Comparison of ENCODE assay signal across 45 mouse cellular contexts in the genomic region with DNA sequence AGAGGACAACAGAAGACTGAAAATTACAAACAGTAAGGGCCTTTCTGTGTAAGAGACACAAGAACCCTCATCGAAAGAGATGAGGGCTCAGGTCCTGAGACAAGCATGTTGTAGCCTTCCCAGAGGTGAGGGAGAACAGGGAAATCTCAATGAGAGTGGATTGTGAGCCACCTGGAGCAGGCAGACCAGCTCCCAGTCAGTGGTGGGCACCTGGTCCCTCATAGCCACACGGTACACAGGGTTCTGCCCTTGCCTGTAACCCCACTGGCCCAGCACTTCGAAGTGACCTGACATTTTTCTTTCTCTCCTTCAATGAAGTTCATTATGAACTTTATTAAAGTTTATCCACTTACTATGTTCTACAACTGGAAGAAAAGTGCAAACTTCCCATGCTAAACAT. TPM values are rescaled to one million over a fixed set of nuclear protein-coding genes. Genes with fewer than 3 reads are reported as not detected.
"Had no signal": no experiment of that assay in that cellular context is flagged by ENCODE, and none has a peak within 500 bp of the region (broad histone marks: within the 10 kb centered on the region; RNA-seq: fewer than 3 reads in every experiment).

No protein-coding gene starts in this region.

- H3K4me1 ChIP-seq: limb, embryonic 10.5 days; limb, embryonic 12.5 days; limb, embryonic 13.5 days; limb, embryonic 15.5 days; liver, embryonic 12.5 days; liver, embryonic 13.5 days; liver, embryonic 15.5 days; lung, embryonic 15.5 days; megakaryocyte, embryonic 14.5 days; midbrain, embryonic 13.5 days; midbrain, embryonic 15.5 days; neural tube, embryonic 12.5 days had no signal

- H3K36me3 ChIP-seq: midbrain, embryonic 15.5 days had no signal

- H3K9me3 ChIP-seq: limb, embryonic 10.5 days; limb, embryonic 12.5 days; limb, embryonic 13.5 days; limb, embryonic 15.5 days; liver, embryonic 12.5 days; liver, embryonic 13.5 days; liver, embryonic 15.5 days; lung, embryonic 15.5 days; megakaryocyte, embryonic 14.5 days; midbrain, embryonic 10.5 days; midbrain, embryonic 12.5 days; midbrain, embryonic 13.5 days; midbrain, embryonic 15.5 days; neural tube, embryonic 12.5 days had no signal

- H3K4me3 ChIP-seq: limb, embryonic 10.5 days; limb, embryonic 12.5 days; limb, embryonic 13.5 days; limb, embryonic 15.5 days; liver, embryonic 12.5 days; liver, embryonic 13.5 days; liver, embryonic 15.5 days; lung, embryonic 15.5 days; megakaryocyte, embryonic 14.5 days; midbrain, embryonic 10.5 days; midbrain, embryonic 12.5 days; midbrain, embryonic 13.5 days; midbrain, embryonic 15.5 days; myocyte; neural tube, embryonic 12.5 days had no signal

- H3K9ac ChIP-seq: limb, embryonic 12.5 days; limb, embryonic 13.5 days; limb, embryonic 15.5 days; liver, embryonic 12.5 days; liver, embryonic 13.5 days; liver, embryonic 14.5 days; liver, embryonic 15.5 days; liver, postnatal 0 days; lung, embryonic 14.5 days; lung, embryonic 15.5 days; midbrain, embryonic 12.5 days; midbrain, embryonic 13.5 days; midbrain, embryonic 15.5 days; neural tube, embryonic 12.5 days had no signal

- H3K27me3 ChIP-seq: limb, embryonic 12.5 days; limb, embryonic 13.5 days; limb, embryonic 15.5 days; liver, embryonic 12.5 days; liver, embryonic 13.5 days; liver, embryonic 15.5 days; lung, embryonic 15.5 days; midbrain, embryonic 12.5 days; midbrain, embryonic 13.5 days; midbrain, embryonic 15.5 days; neural tube, embryonic 12.5 days had no signal

- H3K27ac ChIP-seq: limb, embryonic 10.5 days; limb, embryonic 12.5 days; limb, embryonic 13.5 days; limb, embryonic 15.5 days; liver, embryonic 12.5 days; liver, embryonic 13.5 days; liver, embryonic 14.5 days; liver, embryonic 15.5 days; lung, embryonic 15.5 days; macrophage; midbrain, embryonic 10.5 days; midbrain, embryonic 12.5 days; midbrain, embryonic 13.5 days; midbrain, embryonic 15.5 days; neural tube, embryonic 12.5 days had no signal

- DNase-seq: left cerebral cortex, postnatal 4 days; liver; liver, embryonic 13.5 days; liver, postnatal 0 days; lung, adult 18-20 months; lung, adult 2 months; lung, embryonic 14.5 days; lung, postnatal 10 days; lung, postnatal 14 days; lung, postnatal 36 days; lung, postnatal 4 days; midbrain, embryonic 14.5 days had no signal

RNA-seq across cellular contexts. Expression of a gene that starts 12.0 kb away (rescaled TPM):
- total RNA-seq: left cerebral cortex, postnatal 10 days; left cerebral cortex, postnatal 14 days; left cerebral cortex, postnatal 25 days; left cerebral cortex, postnatal 36 days; left cerebral cortex, postnatal 4 days; liver, adult 2 months; megakaryocyte progenitor cell, adult 5-6 weeks; megakaryocyte-erythroid progenitor cell, adult 5-6 weeks; midbrain, postnatal 0 days; monocyte, adult 5-6 weeks had no signal
- polyA plus RNA-seq: limb, embryonic 10.5 days; limb, embryonic 11.5 days; limb, embryonic 12.5 days; limb, embryonic 13.5 days; limb, embryonic 14.5 days; limb, embryonic 15.5 days; liver, adult 2 months; liver, embryonic 11.5 days; liver, embryonic 12.5 days; liver, embryonic 13.5 days; liver, embryonic 14.5 days; liver, embryonic 15.5 days; liver, embryonic 16.5 days; liver, postnatal 0 days; lung, adult 2 months; lung, embryonic 14.5 days; lung, embryonic 15.5 days; lung, embryonic 16.5 days; macrophage; midbrain, embryonic 10.5 days; midbrain, embryonic 11.5 days; midbrain, embryonic 12.5 days; midbrain, embryonic 13.5 days; midbrain, embryonic 14.5 days; midbrain, embryonic 15.5 days; midbrain, embryonic 16.5 days; midbrain, postnatal 0 days; myocyte; neural tube, embryonic 11.5 days; neural tube, embryonic 12.5 days had no signal
